Mouse (Mus musculus): ENCODE results near the gene Defb26. TPM values are rescaled to one million over a fixed set of nuclear protein-coding genes. Genes with fewer than 3 reads are reported as not detected.

The Defb26 gene
- polyA plus RNA-seq, 1 experiment from 2014 or later = not detected

Other genes starting within 250 kb of the Defb26 start
- 31.0 and 32.2 TPM in 2 replicates for gene Tbc1d20, start 217.9 kb downstream of the Defb26 start, polyA plus RNA-seq (2014; fragmentation: Nextera tagmentation; extraction: Ambion mirVana)
- gene Rbck1, start 179.0 kb downstream of the Defb26 start, polyA plus RNA-seq (2014; fragmentation: Nextera tagmentation; extraction: Ambion mirVana) = 79.5 and 82.2 TPM in 2 replicates
- 3.0 and 3.3 TPM in 2 replicates for gene Trib3, start 167.7 kb downstream of the Defb26 start, polyA plus RNA-seq (2014; fragmentation: Nextera tagmentation; extraction: Ambion mirVana)
- 2.5 and 2.7 TPM in 2 replicates for gene Nrsn2, start 135.1 kb downstream of the Defb26 start, polyA plus RNA-seq (2014; fragmentation: Nextera tagmentation; extraction: Ambion mirVana)
- gene Sox12, start 113.6 kb downstream of the Defb26 start, polyA plus RNA-seq (2014; fragmentation: Nextera tagmentation; extraction: Ambion mirVana) = 10.4 and 11.4 TPM in 2 replicates
- gene Zcchc3, start 96.7 kb downstream of the Defb26 start, polyA plus RNA-seq (2014; fragmentation: Nextera tagmentation; extraction: Ambion mirVana) = 29.5 and 36.4 TPM in 2 replicates
- gene 6820408C15Rik, start 96.1 kb downstream of the Defb26 start, polyA plus RNA-seq (2014; fragmentation: Nextera tagmentation; extraction: Ambion mirVana) = 0.87 and 5.1 TPM in 2 replicates
- gene Defb23, start 47.1 kb downstream of the Defb26 start, polyA plus RNA-seq (2014; fragmentation: Nextera tagmentation; extraction: Ambion mirVana) = not detected in 2 replicates
- not detected in 2 replicates for gene Defb20, start 34.6 kb downstream of the Defb26 start, polyA plus RNA-seq (2014; fragmentation: Nextera tagmentation; extraction: Ambion mirVana)
- not detected in 2 replicates for gene Defb22, start 21.6 kb downstream of the Defb26 start, polyA plus RNA-seq (2014; fragmentation: Nextera tagmentation; extraction: Ambion mirVana)
- not detected in 2 replicates for gene Defb28, start 6.6 kb upstream of the Defb26 start, polyA plus RNA-seq (2014; fragmentation: Nextera tagmentation; extraction: Ambion mirVana)
- not detected in 2 replicates for gene Defb29, start 28.4 kb upstream of the Defb26 start, polyA plus RNA-seq (2014; fragmentation: Nextera tagmentation; extraction: Ambion mirVana)
- gene Gm17416, start 57.6 kb upstream of the Defb26 start, polyA plus RNA-seq (2014; fragmentation: Nextera tagmentation; extraction: Ambion mirVana) = not detected in 2 replicates
- gene Defb21, start 61.1 kb upstream of the Defb26 start, polyA plus RNA-seq (2014; fragmentation: Nextera tagmentation; extraction: Ambion mirVana) = not detected in 2 replicates
- not detected in 2 replicates for gene Defb19, start 68.6 kb upstream of the Defb26 start, polyA plus RNA-seq (2014; fragmentation: Nextera tagmentation; extraction: Ambion mirVana)
- gene Defb45, start 87.7 kb upstream of the Defb26 start, polyA plus RNA-seq (2014; fragmentation: Nextera tagmentation; extraction: Ambion mirVana) = not detected in 2 replicates
- not detected in 2 replicates for gene Defb36, start 92.6 kb upstream of the Defb26 start, polyA plus RNA-seq (2014; fragmentation: Nextera tagmentation; extraction: Ambion mirVana)
- gene Defb25, start 111.4 kb upstream of the Defb26 start, polyA plus RNA-seq (2014; fragmentation: Nextera tagmentation; extraction: Ambion mirVana) = 2.3 and 2.7 TPM in 2 replicates
- gene Rem1, start 115.3 kb upstream of the Defb26 start, polyA plus RNA-seq (2014; fragmentation: Nextera tagmentation; extraction: Ambion mirVana) = 4.7 and 7.0 TPM in 2 replicates
- gene H13, start 157.8 kb upstream of the Defb26 start, polyA plus RNA-seq (2014; fragmentation: Nextera tagmentation; extraction: Ambion mirVana) = 122 and 134 TPM in 2 replicates
- 26.7 and 30.2 TPM in 2 replicates for gene Mcts2, start 175.3 kb upstream of the Defb26 start, polyA plus RNA-seq (2014; fragmentation: Nextera tagmentation; extraction: Ambion mirVana)
- gene Id1, start 224.6 kb upstream of the Defb26 start, polyA plus RNA-seq (2014; fragmentation: Nextera tagmentation; extraction: Ambion mirVana) = 128 and 138 TPM in 2 replicates
- gene Cox4i2, start 242.5 kb upstream of the Defb26 start, polyA plus RNA-seq (2014; fragmentation: Nextera tagmentation; extraction: Ambion mirVana) = 19.1 and 27.0 TPM in 2 replicates